Mouse (Mus musculus) ovary, postnatal 36 days (tissue): ENCODE results near the gene Zfp799.
A peak's percentile ranks its signal among the peaks of the same experiment; 100 is the strongest.
"Not testable (repeated sequence)": the region's sequence is repeated elsewhere in the genome, so short reads cannot be mapped to it uniquely, and the experiment has no call there.

Experiments
- DNase-seq: peaks from one replicate; pipeline ENCODE4 v3.0.0; 2022; ENCODE audit warnings: low spot score, mixed read lengths

Gene Zfp799

DNA sequence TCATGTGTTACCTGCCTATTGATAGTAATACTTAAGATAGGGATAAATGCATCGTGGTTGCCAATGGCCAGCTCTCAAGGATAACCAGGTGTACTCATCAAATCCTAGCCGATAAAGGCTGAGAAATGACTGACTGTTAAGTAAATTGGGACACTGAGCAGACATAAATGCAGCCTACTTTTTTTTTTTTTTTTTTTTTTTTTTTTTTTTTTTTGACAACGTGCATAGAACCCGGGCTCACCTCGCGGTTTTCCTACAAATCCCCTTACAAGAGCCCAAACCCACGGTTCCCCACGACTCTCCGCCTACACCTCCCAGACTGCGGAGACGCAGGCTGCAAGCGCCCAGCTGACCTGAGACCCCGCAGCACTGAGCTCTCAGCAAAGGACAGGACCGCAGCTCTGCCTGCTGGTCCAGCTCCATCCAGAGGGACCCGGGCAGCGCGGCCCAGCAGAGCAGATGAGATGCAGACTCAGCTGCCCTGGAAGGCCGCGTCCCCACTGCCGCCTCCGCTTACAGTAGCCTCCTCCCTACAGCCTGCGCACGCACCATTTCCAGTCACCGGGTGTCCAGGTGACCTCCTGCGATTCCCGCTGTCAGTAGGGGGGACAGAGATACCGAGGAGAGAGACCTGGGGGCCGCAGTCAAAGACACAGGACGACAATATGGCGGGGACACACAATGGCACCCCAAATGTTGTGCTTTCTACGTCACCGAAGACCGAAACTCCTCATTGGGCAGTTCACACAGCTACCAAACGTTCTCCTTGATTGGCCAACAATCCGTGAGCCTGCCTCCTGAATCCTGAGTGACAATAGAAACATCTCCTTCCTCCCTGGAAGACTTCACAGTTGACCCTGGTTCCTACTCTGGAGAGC, at the start of gene Zfp799:
Gene Zfp799 (minus strand): TSS at position 722 of the 878 bp plus-strand sequence.
- peak; percentile 62 for DNase-seq

DNA sequence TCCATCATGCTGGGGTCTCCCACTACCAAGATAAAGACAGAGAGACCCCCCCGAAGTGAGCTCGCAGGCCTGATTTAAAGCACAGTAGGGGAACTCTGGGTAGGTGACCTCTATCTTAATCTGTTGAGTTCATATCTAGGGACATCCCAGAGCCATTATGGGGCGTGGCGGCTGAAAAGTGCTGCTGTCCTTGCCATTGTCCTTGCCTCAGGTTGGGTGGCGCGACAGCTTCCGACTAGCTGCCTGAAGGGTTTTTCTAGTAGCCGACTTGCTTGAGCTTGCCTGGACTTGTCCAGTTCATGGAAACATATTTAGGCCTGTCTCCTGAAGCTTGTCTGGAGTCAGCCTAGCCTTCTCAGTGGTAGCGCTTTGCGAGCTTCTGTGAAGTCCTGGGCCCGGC, 48.7 kb upstream of the Zfp799 start:
- DNase-seq = no peak

DNA sequence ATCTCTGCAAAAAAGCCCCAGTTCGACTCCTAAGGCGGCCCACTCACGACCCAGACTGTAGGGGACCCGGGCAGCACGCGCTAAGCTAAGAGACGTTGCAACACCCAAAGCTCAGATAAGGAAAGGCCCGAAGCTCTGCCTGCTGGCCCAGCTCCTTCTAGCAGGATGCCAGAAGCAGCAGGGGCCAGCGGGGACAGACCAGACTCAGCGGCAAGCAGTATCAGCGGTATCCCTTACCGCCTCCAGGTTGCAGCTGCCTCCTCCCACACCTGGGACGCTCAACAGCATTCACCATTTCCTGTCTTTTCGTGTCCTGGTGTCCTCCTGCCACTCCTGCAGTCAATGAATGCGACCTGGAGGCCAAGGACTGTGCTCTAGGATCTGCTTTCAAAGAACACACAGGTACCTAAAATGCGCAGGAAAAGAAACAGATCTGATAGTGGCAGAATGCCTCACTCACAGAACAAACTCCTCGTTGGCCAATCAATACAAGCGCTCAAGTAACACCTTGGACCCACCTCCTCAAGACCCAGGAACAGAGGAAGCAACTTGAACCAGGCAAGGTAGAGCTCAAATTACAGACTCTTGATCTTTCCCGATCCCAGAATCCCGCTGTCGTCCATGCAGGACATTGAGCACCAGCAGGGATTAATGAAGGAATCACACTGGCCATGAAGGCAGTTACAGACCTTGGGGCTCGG, 47.6 kb upstream of the Zfp799 start:
- no peak for DNase-seq

DNA sequence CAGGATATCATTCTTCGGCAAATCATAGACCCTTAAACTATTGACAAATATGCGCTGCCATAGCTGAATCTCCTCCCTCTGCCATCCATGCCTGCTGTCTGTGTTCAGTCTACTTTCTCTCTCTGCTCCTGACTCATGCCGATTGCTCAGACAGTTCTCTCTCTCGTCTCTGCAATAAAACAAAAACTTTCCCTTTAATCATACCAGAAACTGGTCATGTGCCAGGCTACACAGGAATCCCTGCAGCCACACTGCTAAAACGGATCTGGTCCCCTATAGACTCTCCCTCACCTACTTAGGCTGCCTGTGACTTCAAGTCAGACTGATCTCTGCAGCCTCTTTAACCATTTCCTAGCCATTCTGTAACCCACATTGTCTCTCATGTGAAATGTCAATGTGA, 42.6 kb upstream of the Zfp799 start:
- DNase-seq = no peak

DNA sequence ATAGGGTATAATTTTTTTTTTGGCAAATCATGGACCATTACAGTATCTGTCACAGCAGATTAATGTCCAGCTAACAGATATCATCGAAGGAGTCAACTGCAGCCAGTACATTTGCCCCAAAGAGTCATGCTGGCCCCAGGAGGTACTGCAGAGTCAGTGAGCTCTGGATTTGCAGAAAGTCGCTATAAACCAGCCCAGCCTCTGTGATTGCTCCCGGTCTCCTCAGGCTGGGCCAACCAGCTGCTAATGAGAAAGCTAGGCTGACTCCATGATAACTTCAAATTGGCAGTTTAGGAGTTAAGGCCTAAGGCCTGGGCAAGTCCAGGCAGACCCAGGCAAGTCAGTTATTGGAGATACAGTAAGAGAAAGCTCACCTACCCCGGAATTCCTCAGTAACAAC, 42.0 kb upstream of the Zfp799 start:
- DNase-seq = no peak

DNA sequence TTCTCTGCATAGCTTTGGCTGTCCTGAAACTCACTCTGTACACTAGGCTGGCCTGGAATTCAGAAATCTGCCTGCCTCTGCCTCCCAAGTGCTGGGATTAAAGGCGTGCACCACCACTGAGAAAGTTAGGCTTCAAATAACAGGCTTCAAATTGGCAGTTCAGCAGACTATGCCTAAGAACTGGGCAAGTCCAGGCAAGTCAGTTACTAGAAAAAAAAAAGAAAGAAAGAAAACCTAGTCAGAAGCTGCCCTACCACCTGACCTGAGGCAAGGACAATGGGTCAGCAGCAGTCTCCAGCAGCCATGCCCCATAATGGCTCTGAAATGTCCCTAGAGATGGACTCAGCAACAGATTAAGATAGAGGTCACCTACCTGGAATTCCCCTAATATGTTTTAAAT, 41.4 kb upstream of the Zfp799 start:
- DNase-seq = no peak

DNA sequence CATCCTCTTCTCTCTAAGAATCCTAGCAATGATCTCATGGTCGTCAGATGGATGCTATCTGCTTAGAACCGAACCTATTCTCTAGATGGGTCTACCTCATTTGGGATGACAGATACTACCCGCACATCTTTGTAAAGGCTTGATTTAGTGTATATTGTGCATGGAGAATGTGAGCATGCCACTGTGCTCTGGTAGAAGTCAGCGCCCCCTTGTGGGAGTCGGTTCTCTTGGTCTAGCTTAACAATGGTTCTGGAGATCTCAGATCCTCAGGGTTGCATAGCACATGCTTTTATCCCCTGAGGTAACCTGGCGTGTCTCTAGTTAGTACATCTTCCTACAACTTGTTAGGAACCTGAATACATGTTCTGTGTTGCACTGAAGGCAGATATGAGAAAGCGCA, 37.2 kb upstream of the Zfp799 start:
- not testable (repeated sequence) for DNase-seq

DNA sequence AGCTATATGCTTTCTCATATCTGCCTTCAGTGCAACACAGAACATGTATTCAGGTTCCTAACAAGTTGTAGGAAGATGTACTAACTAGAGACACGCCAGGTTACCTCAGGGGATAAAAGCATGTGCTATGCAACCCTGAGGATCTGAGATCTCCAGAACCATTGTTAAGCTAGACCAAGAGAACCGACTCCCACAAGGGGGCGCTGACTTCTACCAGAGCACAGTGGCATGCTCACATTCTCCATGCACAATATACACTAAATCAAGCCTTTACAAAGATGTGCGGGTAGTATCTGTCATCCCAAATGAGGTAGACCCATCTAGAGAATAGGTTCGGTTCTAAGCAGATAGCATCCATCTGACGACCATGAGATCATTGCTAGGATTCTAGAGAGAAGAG, 26.7 kb upstream of the Zfp799 start:
- DNase-seq = not testable (repeated sequence)

DNA sequence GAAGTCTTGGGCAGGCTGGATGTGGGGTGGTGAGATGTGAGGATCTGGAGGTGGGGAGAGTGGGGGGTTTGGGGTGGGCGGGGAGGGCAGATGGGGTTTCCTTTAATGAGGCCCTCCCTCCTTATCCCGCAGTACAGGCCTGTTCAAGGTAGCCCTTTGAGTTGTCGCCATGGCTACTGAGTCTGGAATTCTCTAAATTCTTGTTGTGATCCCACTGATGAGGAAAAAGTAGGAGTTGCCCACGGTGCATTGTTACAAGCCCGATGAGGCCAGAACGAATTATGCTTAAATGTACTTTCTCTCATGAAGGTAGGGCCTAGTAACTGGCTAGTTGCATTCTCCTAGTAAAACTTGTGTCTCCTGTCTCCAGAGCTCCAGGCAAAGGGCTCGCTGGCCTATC, 21.5 kb upstream of the Zfp799 start:
- DNase-seq = no peak

DNA sequence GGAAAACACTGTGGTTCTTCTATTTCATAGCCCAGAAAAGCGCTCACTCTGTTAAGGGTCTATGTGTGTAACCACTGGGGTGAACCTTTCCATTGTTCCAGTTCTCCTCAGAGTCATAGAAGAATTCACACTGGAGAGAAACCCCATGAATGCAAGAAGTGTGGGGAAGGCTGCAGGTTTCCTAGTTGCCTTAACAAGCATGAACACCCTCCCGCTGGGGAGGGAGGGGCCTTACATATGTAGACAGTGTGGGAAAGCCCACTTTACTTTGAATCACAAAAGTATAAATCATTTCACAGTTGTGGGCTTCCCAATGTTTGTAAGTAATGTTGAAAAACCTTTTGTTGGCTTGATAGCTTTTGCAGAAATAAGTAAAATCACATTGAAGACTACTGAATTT, 11.3 kb upstream of the Zfp799 start:
- no peak for DNase-seq

DNA sequence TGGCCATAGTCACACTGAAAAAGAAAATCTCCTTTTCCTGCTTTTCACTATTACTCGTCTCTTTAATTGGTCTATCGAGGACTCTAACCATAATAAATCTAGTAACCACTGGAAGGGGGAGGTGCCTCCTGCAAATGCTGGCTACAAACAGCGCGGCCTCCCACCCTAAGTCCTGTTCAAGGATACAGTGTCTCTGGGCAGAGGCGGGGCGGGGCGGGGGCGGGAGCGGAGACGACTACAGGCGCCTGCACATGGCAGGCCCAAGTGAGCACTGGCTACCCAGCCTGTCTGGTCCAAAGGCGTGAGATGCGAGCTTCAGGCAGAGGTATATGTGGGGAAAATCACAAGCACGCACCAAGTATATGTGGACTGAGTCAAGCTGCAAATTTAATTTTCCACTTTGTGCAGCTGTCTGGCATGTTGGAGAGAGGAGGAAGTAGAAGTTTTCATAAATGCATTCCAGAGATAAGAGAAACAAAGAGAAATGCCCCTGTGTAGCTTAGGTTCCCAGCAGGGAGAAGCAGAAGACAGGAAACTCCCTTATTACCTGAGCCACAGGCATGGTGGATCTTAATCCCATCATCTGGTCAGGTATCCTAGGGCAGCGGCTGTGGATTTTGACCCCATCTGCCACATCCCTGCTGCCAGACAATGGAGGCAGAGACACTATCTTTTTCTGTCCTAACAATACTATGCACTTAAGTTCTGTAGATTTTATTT, 9.2 kb upstream of the Zfp799 start:
- peak; percentile 33 for DNase-seq

DNA sequence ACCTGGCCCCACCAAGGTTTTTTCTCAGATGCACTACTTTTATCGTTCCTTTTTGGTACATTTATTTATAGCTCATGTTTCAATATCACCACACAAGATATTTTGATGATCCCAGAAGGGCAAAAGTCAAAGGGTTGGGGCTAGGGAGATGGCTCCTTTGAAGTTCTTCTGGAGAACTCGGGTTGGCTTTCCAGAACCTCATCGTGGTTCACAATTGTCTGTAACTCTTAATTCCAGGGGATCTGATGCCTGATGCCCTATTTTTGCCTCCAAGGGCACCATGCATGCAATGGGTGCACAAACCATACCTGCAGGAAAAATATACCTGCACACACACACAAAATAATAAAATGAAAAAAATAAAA, 339 bp upstream of the Zfp799 start:
- no peak for DNase-seq

DNA sequence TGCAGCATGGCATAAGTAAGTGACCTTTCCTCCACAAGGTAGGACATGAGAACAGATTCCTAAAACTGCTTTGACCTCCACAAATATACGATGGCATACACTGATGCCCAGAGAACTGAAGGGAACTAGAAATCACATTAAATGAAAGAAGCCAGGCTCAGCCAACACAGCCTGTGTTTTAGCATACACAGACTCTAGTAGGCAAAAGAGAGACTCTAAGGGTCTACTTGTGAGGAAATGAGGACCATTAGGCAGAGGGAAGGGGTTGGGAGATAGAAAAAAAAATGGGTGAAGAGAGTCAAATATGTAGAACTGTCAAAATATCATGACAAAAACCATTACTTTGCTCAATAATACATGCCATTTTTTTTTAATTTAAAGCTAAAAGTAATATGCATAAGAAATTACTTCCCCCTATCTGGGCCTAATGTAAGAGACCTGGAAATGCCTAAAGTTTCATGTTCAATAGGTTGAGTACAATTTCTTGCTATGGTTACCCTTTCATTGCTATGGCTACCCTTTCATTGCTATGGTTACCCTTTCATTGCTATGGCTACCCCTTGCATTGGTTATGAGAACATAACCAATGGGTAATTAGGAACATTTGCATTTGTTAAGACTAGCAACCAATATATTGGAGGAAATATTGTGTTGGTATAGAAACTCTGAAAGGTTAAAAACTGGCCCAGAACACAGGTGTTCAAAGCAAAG, 13.8 kb downstream of the Zfp799 start:
- no peak for DNase-seq

DNA sequence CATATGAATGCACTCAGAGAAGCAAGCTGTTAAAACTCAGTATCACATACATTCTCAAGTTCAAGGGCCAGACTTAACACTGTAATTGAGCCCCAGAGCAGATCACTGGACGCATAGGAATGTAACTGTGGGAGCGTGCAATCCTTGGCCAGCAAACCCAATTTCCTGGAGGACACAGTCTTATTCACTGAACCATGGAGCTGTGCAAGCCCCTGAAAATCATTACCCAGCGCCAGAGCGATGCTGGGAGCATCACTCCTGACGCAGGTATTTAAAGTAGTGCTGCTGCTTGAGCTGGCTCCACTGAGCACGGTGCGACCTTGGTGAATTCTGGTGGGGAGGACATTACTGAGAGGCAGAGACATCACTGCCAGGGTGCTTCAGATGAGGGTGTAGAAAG, 15.9 kb downstream of the Zfp799 start:
- no peak for DNase-seq

DNA sequence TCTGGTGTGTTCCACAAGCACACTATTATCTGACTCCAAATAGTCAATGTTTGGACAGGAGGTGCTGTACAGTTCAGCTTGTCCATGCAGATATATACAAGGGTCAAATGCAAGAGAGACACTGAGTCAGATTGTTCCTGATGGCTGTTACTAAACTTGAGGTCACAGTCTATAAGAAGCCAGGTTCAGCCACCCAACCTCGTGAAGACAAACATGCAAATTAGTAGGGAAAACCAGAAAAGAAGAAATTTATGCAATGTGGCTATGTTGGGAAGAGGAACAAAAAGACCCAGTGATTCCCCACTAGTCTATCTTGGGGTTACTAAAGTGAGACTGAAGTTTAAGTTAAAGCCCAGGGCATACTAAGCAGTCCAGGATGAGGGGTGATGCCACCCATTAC, 19.4 kb downstream of the Zfp799 start:
- no peak for DNase-seq

DNA sequence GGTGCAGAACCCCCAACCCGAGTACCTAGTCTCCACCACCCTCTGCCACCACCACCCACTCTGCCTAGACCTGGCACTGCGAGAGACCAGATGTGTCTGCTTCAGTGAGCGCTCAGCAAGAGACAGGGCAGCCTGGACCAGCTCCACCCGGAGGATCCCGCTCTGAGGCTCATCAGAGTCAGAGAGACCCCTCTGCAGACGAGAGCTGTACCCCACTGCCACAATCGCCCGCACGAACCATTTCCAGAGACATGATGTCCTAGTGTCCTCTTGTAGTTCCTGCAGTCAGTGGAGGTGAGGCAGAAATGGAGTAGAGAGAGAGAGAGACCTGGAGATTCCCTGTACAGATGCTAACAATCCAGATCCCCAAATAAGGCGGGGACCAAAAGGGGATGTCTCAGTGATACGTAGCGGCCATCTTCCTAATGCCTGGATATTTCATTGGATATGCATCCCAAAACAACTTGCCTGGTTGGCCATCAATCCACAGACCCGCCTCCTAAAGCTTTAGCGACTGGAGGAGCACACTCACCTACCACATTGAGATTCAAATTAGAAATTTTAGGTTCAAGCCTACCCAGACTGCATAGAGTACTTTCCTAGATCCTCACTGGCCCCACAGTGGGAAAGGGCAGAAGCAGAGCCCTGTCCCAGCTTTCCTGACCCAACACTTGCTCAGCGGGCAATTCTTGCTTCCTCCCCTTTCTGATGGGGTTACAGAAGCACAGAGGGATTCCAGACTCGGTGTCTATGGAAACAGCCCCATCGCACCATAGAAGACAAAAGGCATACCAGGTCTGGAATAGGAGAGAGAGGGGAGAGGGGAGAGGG, 20.3 kb downstream of the Zfp799 start, which contains the start of gene Zfp811:
Gene Zfp811 (minus strand): TSS at position 388 of the 831 bp plus-strand sequence.
- DNase-seq = peak; percentile 9

DNA sequence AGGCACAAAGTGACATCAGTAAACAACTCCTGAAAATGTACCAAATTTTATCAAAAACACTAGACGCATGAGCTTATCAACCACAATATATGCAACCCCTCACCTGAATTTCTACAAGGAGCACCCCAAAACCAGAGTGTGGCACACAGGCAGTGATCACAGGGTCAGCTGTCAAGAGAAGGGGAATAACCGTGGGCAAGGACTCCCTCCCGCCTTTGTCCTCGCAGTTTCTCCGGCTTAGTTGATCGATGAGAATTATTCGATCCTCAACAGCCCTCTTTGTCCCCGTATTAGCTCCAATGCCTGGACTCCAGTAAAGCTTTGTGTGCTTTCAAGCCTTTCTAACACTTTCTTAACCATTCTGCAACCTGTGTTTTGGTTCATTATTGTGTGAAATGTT, 21.1 kb downstream of the Zfp799 start:
- no peak for DNase-seq

DNA sequence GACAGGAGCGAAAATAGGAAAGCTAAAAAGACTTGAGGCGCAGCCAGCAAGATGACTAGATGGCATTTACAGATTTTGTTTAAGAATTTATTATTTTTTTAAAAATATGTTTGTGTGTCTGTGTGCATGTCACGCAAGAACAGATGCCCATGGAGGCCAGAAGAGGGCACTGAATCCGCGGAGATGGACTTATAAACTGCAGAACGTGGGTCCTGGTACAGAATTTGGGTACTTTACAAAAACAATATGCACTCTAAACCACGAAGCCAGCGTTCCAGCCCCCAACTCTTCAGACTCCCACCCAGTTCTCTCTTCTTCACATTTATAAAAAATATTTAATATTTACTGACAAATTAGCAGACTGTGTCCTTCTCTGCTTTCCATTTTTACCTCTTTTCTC, 40.8 kb downstream of the Zfp799 start:
- no peak for DNase-seq

DNA sequence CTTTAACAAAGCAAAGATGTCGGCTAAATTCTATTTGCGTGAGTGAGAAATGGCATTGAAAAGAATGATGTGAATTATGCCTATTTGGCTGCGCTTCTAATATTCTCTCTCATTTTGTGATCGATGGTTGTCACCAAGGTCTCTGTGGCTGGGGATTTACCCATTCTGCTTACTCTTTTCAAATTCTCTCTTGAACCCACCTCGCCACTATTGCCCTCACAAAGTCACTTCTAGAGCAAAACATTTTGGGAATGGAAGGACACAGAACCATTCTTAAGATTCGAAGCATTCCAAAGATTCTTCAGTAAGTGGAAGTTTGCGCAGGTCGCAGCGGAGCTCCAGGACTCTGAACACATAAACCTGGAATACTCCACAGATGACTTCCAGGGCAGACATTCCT, 41.5 kb downstream of the Zfp799 start:
- DNase-seq = no peak

DNA sequence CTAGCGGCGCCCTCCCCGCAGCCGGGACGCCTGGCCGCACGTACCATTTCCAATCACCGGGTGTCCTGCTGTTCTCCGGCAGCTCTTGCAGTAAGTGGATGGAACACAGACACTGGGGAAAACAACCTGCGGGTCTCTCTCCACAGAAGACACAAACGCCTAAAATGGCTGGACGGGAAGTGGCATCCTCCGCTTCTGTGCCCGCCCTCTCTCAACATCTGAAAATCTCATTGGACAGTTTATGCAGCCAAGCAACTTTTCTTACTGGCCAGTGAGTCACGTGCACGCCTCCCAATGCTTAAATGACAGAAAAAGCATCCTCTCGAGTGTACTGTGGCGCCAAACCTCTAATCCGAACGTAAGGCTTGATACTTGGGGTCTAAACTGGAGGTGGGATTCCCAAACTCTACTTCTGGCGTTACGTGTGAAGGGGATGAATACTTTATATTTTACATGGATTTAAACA, 41.9 kb downstream of the Zfp799 start, which contains the start of gene Zfp871:
Gene Zfp871 (minus strand): TSS at position 194 of the 466 bp plus-strand sequence.
- DNase-seq = peak; percentile 77
